Mouse (Mus musculus): ENCODE data around the gene Ank2.

GRCm38 (mm10) chr3:127400976-127401375 is 98.2 kb downstream of the Ank2 start:
- TF ChIP-seq POLR2A (IDR thresholded peaks at IDR 0.05; ENCODE audit: insufficient read depth, low read depth, low read length), result no peak
- TF ChIP-seq CTCF (IDR thresholded peaks at IDR 0.05; ENCODE audit: insufficient read depth, low read depth, low read length), result no peak
